12 mouse cellular contexts compared by ENCODE assay signal in the genomic region with DNA sequence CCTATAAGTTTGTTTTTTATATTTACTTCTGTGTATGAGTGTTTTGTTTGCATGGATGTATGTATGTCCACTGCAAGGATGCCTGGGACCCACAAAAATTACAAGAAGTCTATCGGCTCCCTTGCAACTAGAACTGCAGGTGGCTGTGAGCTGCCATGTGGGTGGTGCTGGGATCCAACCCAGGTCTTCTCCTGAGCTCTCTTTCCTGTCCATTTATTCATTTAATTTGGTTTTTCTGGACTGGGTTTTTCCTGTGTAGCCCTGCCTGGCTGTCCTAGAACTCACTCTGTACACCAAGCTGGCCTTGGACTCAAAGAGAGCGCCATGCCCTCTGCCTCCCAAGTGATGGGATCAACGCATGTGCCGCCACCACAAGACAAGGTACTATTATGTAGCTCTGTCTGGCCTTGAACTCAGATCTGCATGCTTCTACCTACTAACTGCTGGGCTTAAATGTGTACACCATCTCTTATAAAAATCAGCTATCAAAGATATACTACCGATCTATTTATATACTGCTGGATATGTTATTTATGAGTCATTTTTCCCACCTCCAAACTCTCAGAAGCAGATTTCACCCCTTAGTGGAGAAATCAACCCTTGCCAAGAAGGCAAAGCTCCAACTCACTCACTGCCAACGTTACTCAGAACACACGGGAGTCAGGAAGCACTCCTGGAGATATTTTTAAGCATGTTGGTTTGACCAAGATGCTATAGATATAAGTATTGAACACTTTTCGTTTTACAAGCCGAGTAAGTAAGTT. TPM values are rescaled to one million over a fixed set of nuclear protein-coding genes. Genes with fewer than 3 reads are reported as not detected.
DNase-seq lines count a peak whose midpoint lies in the region; ATAC-seq and TF ChIP-seq lines count a peak whose summit lies in the region.
"Had no signal": no experiment of that assay in that cellular context is flagged by ENCODE, and none has a peak within 500 bp of the region (broad histone marks: within the 10 kb centered on the region; RNA-seq: fewer than 3 reads in every experiment).

No protein-coding gene starts in this region.

- H3K36me3 ChIP-seq in heart, postnatal 0 days (replicated peaks; ENCODE audit: control insufficient read depth, insufficient read depth, low read length) = peaks cover 14% of the 10 kb centered on the region
- peaks cover 10% of the 10 kb centered on the region for H3K36me3 ChIP-seq in heart, adult 2 months (ENCODE audit: control insufficient read depth, insufficient read depth, low read length)
- peaks cover 36 to 48% of the 10 kb centered on the region in 2 experiments for H3K36me3 ChIP-seq in MEL (ENCODE audit: control insufficient read depth in 1 of 2, insufficient read depth in 2 of 2, low read length in 2 of 2)

- WGBS in heart, postnatal 0 days = 59% methylated on average over 9 of the region's 9 CpGs
- 46% methylated on average over 9 of the region's 9 CpGs for WGBS in heart, adult 2 months

- H3K4me3 ChIP-seq in heart, postnatal 0 days (ENCODE audit: low read depth, low read length) = no peak overlapping the region
- H3K4me3 ChIP-seq in heart, adult 2 months = no peak overlapping the region
- H3K4me3 ChIP-seq in MEL (ENCODE audit: control insufficient read depth in 1 of 2, insufficient read depth in 1 of 2, low read depth in 2 of 2, low read length in 2 of 2) = no peak overlapping the region
- H3K4me3 ChIP-seq: neural tube, embryonic 12.5 days had no signal

- H3K79me2 ChIP-seq in heart, adult 2 months (replicated peaks; ENCODE audit: control insufficient read depth, insufficient read depth, low read length) = peaks cover 19% of the 10 kb centered on the region
- H3K79me2 ChIP-seq in MEL (ENCODE audit: control insufficient read depth, insufficient read depth, low read length, poor library complexity) = peaks cover 90% of the 10 kb centered on the region

- intact Hi-C loops in heart, adult 2 months (cut with DNase I) = no loop called here
- intact Hi-C loops in left cerebral cortex, postnatal 14 days (cut with DNase I) = no loop called here

- no peak for TF ChIP-seq CTCF in heart, postnatal 0 days (IDR thresholded peaks at IDR 0.05; ENCODE audit: low read depth)
- no peak for TF ChIP-seq CTCF in heart, adult 2 months (IDR thresholded peaks at IDR 0.05)
- no peak for TF ChIP-seq CTCF in MEL (IDR thresholded peaks at IDR 0.05 in 2 of 3, conservative IDR thresholded peaks at IDR 0.05 in 1 of 3; ENCODE audit: control insufficient read depth in 1 of 3, insufficient read depth in 1 of 3, low read depth in 2 of 3, low read length in 3 of 3, poor library complexity in 1 of 3, severe bottlenecking in 1 of 3)

- no peaks in the 10 kb centered on the region for H3K27me3 ChIP-seq in heart, postnatal 0 days (ENCODE audit: control insufficient read depth, insufficient read depth, low read length)
- no peaks in the 10 kb centered on the region for H3K27me3 ChIP-seq in heart, adult 2 months (ENCODE audit: control insufficient read depth, insufficient read depth, low read length)
- no peaks in the 10 kb centered on the region for H3K27me3 ChIP-seq in MEL (ENCODE audit: control insufficient read depth in 1 of 2, insufficient read depth in 2 of 2, low read length in 2 of 2)
- H3K27me3 ChIP-seq: neural tube, embryonic 12.5 days had no signal

- ATAC-seq in heart, postnatal 0 days (ENCODE audit: insufficient read depth, low read depth) = no peak
- ATAC-seq: inflammation-experienced regulatory T-cells, adult 6 months had no signal

- no peak overlapping the region for H3K9ac ChIP-seq in heart, postnatal 0 days (replicated peaks; ENCODE audit: low read depth, low read length)
- H3K9ac ChIP-seq in heart, adult 2 months (ENCODE audit: low read depth, low read length) = no peak overlapping the region
- H3K9ac ChIP-seq in MEL (ENCODE audit: control insufficient read depth, low read depth, low read length, poor library complexity, severe bottlenecking) = no peak overlapping the region
- H3K9ac ChIP-seq: neural tube, embryonic 12.5 days had no signal

- H3K4me2 ChIP-seq in heart, postnatal 0 days (ENCODE audit: low read depth, low read length) = no peak overlapping the region
- H3K4me2 ChIP-seq: neural tube, embryonic 12.5 days had no signal

- H3K9me3 ChIP-seq in heart, postnatal 0 days (replicated peaks; ENCODE audit: control insufficient read depth, low read length) = no peaks in the 10 kb centered on the region
- no peaks in the 10 kb centered on the region for H3K9me3 ChIP-seq in MEL (replicated peaks; ENCODE audit: insufficient read depth, low read length)
- H3K9me3 ChIP-seq: neural tube, embryonic 12.5 days had no signal

- H3K27ac ChIP-seq in heart, postnatal 0 days (ENCODE audit: low read depth) = peak overlapping the region; percentile 76; the same call in 1 of the 2 replicates
- no peak overlapping the region for H3K27ac ChIP-seq in heart, adult 2 months
- H3K27ac ChIP-seq in MEL (ENCODE audit: control insufficient read depth, low read depth, low read length) = peak overlapping the region; percentile 30; the same call in 1 of the 2 replicates
- H3K27ac ChIP-seq: neural tube, embryonic 12.5 days had no signal

- TF ChIP-seq RAD21 in MEL (IDR thresholded peaks at IDR 0.05; ENCODE audit: low read depth, low read length) = no peak

- no peak for TF ChIP-seq EP300 in heart, postnatal 0 days (IDR thresholded peaks at IDR 0.05; ENCODE audit: low read depth)
- TF ChIP-seq EP300 in heart, adult 2 months (IDR thresholded peaks at IDR 0.05; ENCODE audit: insufficient read depth, low read depth, low read length) = no peak
- no peak for TF ChIP-seq EP300 in MEL (IDR thresholded peaks at IDR 0.05; ENCODE audit: low read depth in 1 of 2, low read length in 2 of 2)

- TF ChIP-seq POLR2A in heart, adult 2 months (IDR thresholded peaks at IDR 0.05; ENCODE audit: insufficient read depth, low read depth, low read length) = no peak
- TF ChIP-seq POLR2A in MEL (IDR thresholded peaks at IDR 0.05; ENCODE audit: control insufficient read depth in 1 of 2, insufficient read depth in 1 of 2, low read depth in 1 of 2, low read length in 2 of 2, poor library complexity in 1 of 2) = no peak; a peak in 1 of 4 replicates

- no peak for DNase-seq in heart, postnatal 0 days (ENCODE audit: low spot score)
- no peak for DNase-seq in heart, adult 2 months
- DNase-seq in MEL (ENCODE audit: low read depth, low spot score) = no peak
- DNase-seq in cerebellum, adult 9-10 months = peak; percentile 86
- DNase-seq in left cerebral cortex, postnatal 14 days (ENCODE audit: low spot score in 2 of 2) = peak; percentile 64 to 70
- DNase-seq in retina, postnatal 1 day = no peak
- no peak for DNase-seq in kidney, adult 18-20 months
- no peak for DNase-seq in c-Kit-positive CD71-positive TER-119-positive erythroid progenitor cells, embryonic 14.5 days (ENCODE audit: low spot score)
- DNase-seq: gastrocnemius, postnatal 14 days; lung, postnatal 4 days had no signal

- peaks cover 43% of the 10 kb centered on the region for H3K4me1 ChIP-seq in heart, postnatal 0 days (ENCODE audit: control insufficient read depth, insufficient read depth)
- peaks cover 30% of the 10 kb centered on the region for H3K4me1 ChIP-seq in heart, adult 2 months (ENCODE audit: control insufficient read depth, insufficient read depth, low read length)
- peaks cover 16 to 35% of the 10 kb centered on the region in 2 experiments for H3K4me1 ChIP-seq in MEL (ENCODE audit: control insufficient read depth in 1 of 2, insufficient read depth in 2 of 2, low read length in 2 of 2)

TF ChIP-seq in MEL, 35 proteins besides CTCF, POLR2A, EP300 and RAD21 (continues in another document):
- TF ChIP-seq BHLHE40 (IDR thresholded peaks at IDR 0.05; ENCODE audit: borderline replicate concordance, low read depth, low read length) = no peak
- no peak for TF ChIP-seq TCF12 (IDR thresholded peaks at IDR 0.05; ENCODE audit: low read depth, low read length)
- no peak for TF ChIP-seq JUND (IDR thresholded peaks at IDR 0.05; ENCODE audit: low read depth, low read length)
- no peak for TF ChIP-seq MYC (IDR thresholded peaks at IDR 0.05; ENCODE audit: low read depth, low read length)
- TF ChIP-seq MAX (IDR thresholded peaks at IDR 0.05; ENCODE audit: low read length) = no peak
- no peak for TF ChIP-seq MAZ (IDR thresholded peaks at IDR 0.05; ENCODE audit: low read depth, low read length)
- no peak for TF ChIP-seq ZKSCAN1 (IDR thresholded peaks at IDR 0.05; ENCODE audit: low read depth, low read length)
- no peak for TF ChIP-seq MEF2A (IDR thresholded peaks at IDR 0.05; ENCODE audit: extremely low read depth, insufficient replicate concordance, low read depth, low read length, poor library complexity, severe bottlenecking)
- TF ChIP-seq SIN3A (IDR thresholded peaks at IDR 0.05; ENCODE audit: low read length) = no peak; the same call in 1 of the 2 replicates
- no peak for TF ChIP-seq USF2 (IDR thresholded peaks at IDR 0.05; ENCODE audit: borderline replicate concordance in 1 of 2, insufficient read depth in 1 of 2, low read depth in 1 of 2, low read length in 2 of 2)
- TF ChIP-seq NRF1 (IDR thresholded peaks at IDR 0.05; ENCODE audit: insufficient read depth, low read depth, low read length, poor library complexity, severe bottlenecking) = no peak
- no peak for TF ChIP-seq ETS1 (IDR thresholded peaks at IDR 0.05; ENCODE audit: low read depth, low read length)
- no peak for TF ChIP-seq KAT2A (conservative IDR thresholded peaks at IDR 0.05; ENCODE audit: low read depth, low read length)
- no peak for TF ChIP-seq MAFK (IDR thresholded peaks at IDR 0.05; ENCODE audit: borderline replicate concordance, low read depth, low read length)
- TF ChIP-seq USF1 (IDR thresholded peaks at IDR 0.05; ENCODE audit: low read depth, low read length) = no peak

RNA-seq across cellular contexts. Expression of a gene that starts 34.7 kb away (rescaled TPM):
- total RNA-seq in heart, postnatal 0 days (2014; rRNA removed; ENCODE audit: low replicate concordance) = 48.6 and 126 TPM in 2 replicates
- polyA plus RNA-seq in heart, postnatal 0 days (2015; fragmentation: Nextera tagmentation; extraction: Ambion mirVana) = 96.9 and 116 TPM in 2 replicates
- total RNA-seq in heart, adult 2 months (2021) = 100 to 1,000 TPM; 107 to 109 TPM
- polyA plus RNA-seq in heart, adult 2 months (2012; rRNA removed) = 52.0 and 73.2 TPM in 2 replicates
- total RNA-seq in MEL (2012; rRNA removed) = 75.3 and 93.2 TPM in 2 replicates
- 100 to 1,000 TPM in 1 of 2 experiments, not detected in 1; 261 TPM for polyA plus RNA-seq in MEL (2012; ENCODE audit: insufficient read depth in 1 of 2, insufficient read length in 2 of 2, low read depth in 1 of 2, low replicate concordance in 2 of 2, missing spikeins in 1 of 2)
- 100 to 1,000 TPM; 183 to 190 TPM for total RNA-seq in left cerebral cortex, postnatal 14 days (2021)

RNA-seq across cellular contexts. Expression of a gene that starts 45.6 kb away (rescaled TPM):
- total RNA-seq in heart, postnatal 0 days (2014; rRNA removed; ENCODE audit: low replicate concordance) = 25.0 and 35.1 TPM in 2 replicates
- polyA plus RNA-seq in heart, postnatal 0 days (2015; fragmentation: Nextera tagmentation; extraction: Ambion mirVana) = 35.0 and 41.0 TPM in 2 replicates
- total RNA-seq in heart, adult 2 months (2021) = 10 to 100 TPM; 32.9 to 40.7 TPM
- polyA plus RNA-seq in heart, adult 2 months (2012; rRNA removed) = 97.1 and 106 TPM in 2 replicates
- total RNA-seq in MEL (2012; rRNA removed) = 30.0 and 35.3 TPM in 2 replicates
- 10 to 100 TPM in 1 of 2 experiments, not detected in 1; 43.1 TPM for polyA plus RNA-seq in MEL (2012; ENCODE audit: insufficient read depth in 1 of 2, insufficient read length in 2 of 2, low read depth in 1 of 2, low replicate concordance in 2 of 2, missing spikeins in 1 of 2)
- total RNA-seq in left cerebral cortex, postnatal 14 days (2021) = 10 to 100 TPM; 55.1 to 58.1 TPM

Comparison
In these comparisons a context has a peak if more than half of its experiments do, and no peak if none do; other contexts are left out.
1. DNase-seq: peak in cerebellum, adult 9-10 months (single experiment) and left cerebral cortex, postnatal 14 days (2 of 2); none in heart, postnatal 0 days (single experiment), heart, adult 2 months (0 of 2), MEL (single experiment), retina, postnatal 1 day (single experiment), kidney, adult 18-20 months (single experiment) and c-Kit-positive CD71-positive TER-119-positive erythroid progenitor cells, embryonic 14.5 days (single experiment).